Mouse (Mus musculus) splenic B cell, adult 2 months (primary cell): ENCODE data around the gene Efcab11.
"Not testable (repeated sequence)": the region's sequence is repeated elsewhere in the genome, so short reads cannot be mapped to it uniquely, and the experiment has no call there.

Experiments used
- DNase-seq: peaks from one replicate; pipeline ENCODE4 v3.0.0-alpha.2; 2011; ENCODE audit warnings: low read depth, low spot score
- H3K27me3 ChIP-seq: 2 replicates; pipeline ENCODE4 v1.6.1; 2012; ENCODE audit warnings: mild to moderate bottlenecking, low read length, moderate library complexity, mixed read lengths; ENCODE audit not compliant: control insufficient read depth, poor library complexity, insufficient read depth, severe bottlenecking
- H3K36me3 ChIP-seq: 2 replicates; pipeline ENCODE4 v1.6.1; 2012; ENCODE audit warnings: mild to moderate bottlenecking, low read length, moderate library complexity, mixed read lengths; ENCODE audit not compliant: control insufficient read depth, poor library complexity, insufficient read depth, severe bottlenecking

The Efcab11 gene

GRCm38 (mm10) chr12:99853323-99854258 is 30.6 kb downstream of the Efcab11 start:
- DNase-seq: no peak
- no peaks in the 10 kb centered on the region for H3K27me3 ChIP-seq
- H3K36me3 ChIP-seq: no peaks in the 10 kb centered on the region

DNA sequence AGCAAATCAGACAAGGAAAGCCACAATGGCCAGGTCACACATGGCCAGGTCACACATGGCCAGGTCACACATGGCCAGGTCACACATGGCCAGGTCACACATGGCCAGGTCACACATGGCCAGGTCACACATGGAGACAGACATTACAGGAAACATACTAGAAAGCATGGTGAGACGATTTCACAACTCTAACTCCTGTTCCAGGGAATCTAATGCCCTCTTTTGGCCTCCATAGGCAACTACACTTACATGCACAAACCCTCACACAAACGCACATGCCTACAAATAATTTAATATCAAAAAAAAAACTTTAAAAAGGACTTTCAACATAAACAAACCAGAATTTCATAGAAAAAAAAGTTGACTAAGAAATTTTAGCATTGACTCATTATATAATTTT is 34.2 kb downstream of the Efcab11 start:
- Histone ChIP-seq H3K27me3 (no peaks in the 10 kb centered on the region), H3K36me3 (no peaks in the 10 kb centered on the region)
- DNase-seq: peak; percentile 23

DNA sequence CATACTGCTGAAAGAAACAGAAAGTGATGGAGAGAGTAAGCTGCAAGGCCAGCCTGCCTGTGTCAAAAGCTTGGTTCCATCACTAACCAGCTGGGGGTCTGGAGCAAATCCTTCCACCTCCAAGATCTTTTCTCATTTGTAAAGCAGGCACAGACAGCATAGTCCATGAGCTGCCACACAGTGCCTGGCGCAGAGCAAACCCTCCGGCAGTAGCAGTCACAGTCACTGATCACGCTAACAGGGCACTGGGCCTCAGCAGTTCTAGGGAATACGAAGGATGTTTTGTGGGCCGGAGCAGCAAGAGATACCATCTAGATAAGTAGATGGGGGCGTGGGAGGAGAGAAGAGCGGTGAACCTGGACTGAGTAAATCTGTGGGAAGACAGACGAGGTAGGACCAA is 39.3 kb downstream of the Efcab11 start:
- DNase-seq: no peak
- H3K36me3 ChIP-seq: no peaks in the 10 kb centered on the region
- H3K27me3 ChIP-seq: no peaks in the 10 kb centered on the region

GRCm38 (mm10) chr12:99838703-99839102 is 45.5 kb downstream of the Efcab11 start:
- no peaks in the 10 kb centered on the region for H3K36me3 ChIP-seq
- DNase-seq: peak; percentile 71
- H3K27me3 ChIP-seq: no peaks in the 10 kb centered on the region

DNA sequence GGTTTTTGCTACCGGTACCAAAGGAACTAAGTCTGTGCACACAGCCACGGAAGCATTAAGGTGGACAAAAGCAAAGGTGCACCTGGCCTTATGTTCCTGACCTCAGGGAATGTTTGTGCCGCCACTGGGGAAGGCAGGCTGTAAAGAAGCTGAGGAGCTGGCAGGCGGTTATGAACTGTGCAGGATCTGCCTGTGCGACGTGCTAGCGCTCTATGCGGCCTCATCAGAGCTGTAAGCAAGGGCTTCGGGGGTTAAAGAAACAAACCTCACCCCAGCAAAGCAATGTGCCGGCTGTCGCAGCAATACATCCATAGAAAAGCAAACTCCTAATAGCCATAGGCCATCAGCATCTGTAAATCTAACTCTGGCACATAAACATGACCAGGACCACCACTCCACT is 46.1 kb downstream of the Efcab11 start:
- no peak for DNase-seq
- Histone ChIP-seq H3K27me3 (no peaks in the 10 kb centered on the region), H3K36me3 (no peaks in the 10 kb centered on the region)

- Histone ChIP-seq H3K36me3 (no peaks in the 10 kb centered on the region), H3K27me3 (no peaks in the 10 kb centered on the region)
- no peak for DNase-seq
Measured at GRCm38 (mm10) chr12:99837528-99837927, 46.7 kb downstream of the Efcab11 start.

GRCm38 (mm10) chr12:99836404-99837131 is 47.7 kb downstream of the Efcab11 start:
- peak; percentile 74 for DNase-seq
- Histone ChIP-seq H3K36me3 (no peaks in the 10 kb centered on the region), H3K27me3 (no peaks in the 10 kb centered on the region)

- H3K36me3 ChIP-seq: no peaks in the 10 kb centered on the region
- H3K27me3 ChIP-seq: no peaks in the 10 kb centered on the region
- DNase-seq: peak; percentile 42
Measured at GRCm38 (mm10) chr12:99833476-99833875, 50.8 kb downstream of the Efcab11 start.

DNA sequence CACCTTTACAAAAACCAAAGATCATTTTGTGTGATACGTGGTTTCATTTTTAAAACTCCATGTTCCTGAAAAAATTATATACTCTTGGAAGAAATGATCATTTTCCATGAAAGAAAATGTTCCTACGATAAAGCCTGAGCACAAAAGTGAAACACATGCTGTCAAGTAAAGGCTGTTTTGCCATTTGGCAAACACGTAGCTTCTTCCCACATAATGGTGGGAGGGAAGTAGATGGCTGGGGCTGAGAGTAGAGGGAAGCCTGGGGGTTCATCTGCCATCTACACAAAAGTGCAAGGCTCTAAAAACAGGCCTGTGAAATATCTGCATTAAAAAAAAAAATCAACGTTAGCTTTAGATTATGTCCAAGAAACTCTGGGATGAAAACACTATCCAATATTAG is 61.6 kb downstream of the Efcab11 start:
- no peaks in the 10 kb centered on the region for H3K36me3 ChIP-seq
- no peak for DNase-seq
- H3K27me3 ChIP-seq: no peaks in the 10 kb centered on the region

DNA sequence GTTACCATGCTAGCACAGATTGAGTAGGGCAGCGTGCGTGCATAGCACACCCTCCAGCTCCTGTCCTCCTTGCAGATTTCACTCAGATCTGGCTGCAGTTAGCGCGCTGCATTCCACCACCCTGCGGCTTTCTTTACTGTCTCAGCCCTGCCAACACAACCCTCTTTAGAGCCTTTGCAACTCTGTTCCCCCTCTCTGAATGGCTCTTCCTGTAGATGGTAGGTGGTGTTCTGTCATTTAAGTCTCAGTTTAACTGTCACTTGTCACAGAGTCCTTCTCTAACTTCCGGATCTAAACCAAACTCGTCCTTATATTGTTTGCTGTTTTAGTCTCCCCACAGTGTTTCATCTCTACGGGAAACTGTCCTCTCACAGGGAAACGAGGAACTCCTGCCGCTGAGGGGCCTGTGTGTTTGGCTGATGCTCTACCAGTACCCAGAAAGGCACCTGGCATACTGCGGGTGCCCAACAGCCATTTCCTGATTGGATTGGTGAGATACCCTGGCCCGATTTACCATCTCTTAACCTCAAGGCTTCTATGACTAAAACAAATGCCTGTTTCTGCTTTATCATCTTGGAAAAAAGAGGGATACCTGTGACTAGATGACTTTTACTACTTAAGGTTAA is 62.8 kb downstream of the Efcab11 start:
- no peak for DNase-seq
- H3K27me3 ChIP-seq: no peaks in the 10 kb centered on the region
- H3K36me3 ChIP-seq: no peaks in the 10 kb centered on the region

- peak; percentile 43 for DNase-seq
- Histone ChIP-seq H3K27me3 (no peaks in the 10 kb centered on the region), H3K36me3 (no peaks in the 10 kb centered on the region)
Measured at GRCm38 (mm10) chr12:99819186-99819974, 64.9 kb downstream of the Efcab11 start.

- H3K36me3 ChIP-seq, DNase-seq, H3K27me3 ChIP-seq: not testable (repeated sequence)
Measured at GRCm38 (mm10) chr12:99818006-99818405, 66.2 kb downstream of the Efcab11 start.

- no peaks in the 10 kb centered on the region for H3K36me3 ChIP-seq
- no peaks in the 10 kb centered on the region for H3K27me3 ChIP-seq
- no peak for DNase-seq
Measured at GRCm38 (mm10) chr12:99815244-99815643, 69.0 kb downstream of the Efcab11 start.

- H3K36me3 ChIP-seq: no peaks in the 10 kb centered on the region
- no peak for DNase-seq
- no peaks in the 10 kb centered on the region for H3K27me3 ChIP-seq
Measured at GRCm38 (mm10) chr12:99807891-99808290, 76.3 kb downstream of the Efcab11 start.
